Mouse (Mus musculus) embryonic facial prominence, embryonic 14.5 days (tissue): Measurements from ENCODE around the gene Wfikkn2. TPM values are rescaled to one million over a fixed set of nuclear protein-coding genes. Genes with fewer than 3 reads are reported as not detected.
"Not testable (repeated sequence)": the region's sequence is repeated elsewhere in the genome, so short reads cannot be mapped to it uniquely, and the experiment has no call there.

Source experiments
- ATAC-seq: fragments of 200-750 bp; cut with Nextera tagmentation; 2 replicates; pipeline ENCODE4 v1.8.0; 2017; ENCODE audit warnings: low read depth, moderate number of reproducible peaks, moderate TSS enrichment
- DNase-seq: peaks from one replicate; pipeline ENCODE4 v3.0.0-alpha.2; 2015; ENCODE audit warnings: low spot score
- H3K27ac ChIP-seq: fragments of 300-500 bp; sonication (generic); replicated peaks from 2 replicates; pipeline ENCODE4 v1.5.1; 2014; ENCODE audit warnings: low read depth, mild to moderate bottlenecking, low read length, moderate library complexity
- H3K27me3 ChIP-seq: fragments of 300-500 bp; sonication (generic); replicated peaks from 2 replicates; pipeline ENCODE4 v1.6.1; 2014; ENCODE audit warnings: low read length; ENCODE audit not compliant: control insufficient read depth, insufficient read depth
- H3K36me3 ChIP-seq: fragments of 300-500 bp; sonication (generic); 2 replicates; pipeline ENCODE4 v1.6.1; 2014; ENCODE audit warnings: low read length, mixed read lengths; ENCODE audit not compliant: control insufficient read depth, insufficient read depth
- H3K4me1 ChIP-seq: fragments of 300-500 bp; sonication (generic); 2 replicates; pipeline ENCODE4 v1.6.1; 2014; ENCODE audit warnings: antibody characterized with exemption, low read length; ENCODE audit not compliant: control insufficient read depth, insufficient read depth
- H3K4me2 ChIP-seq: fragments of 300-500 bp; sonication (generic); 2 replicates; pipeline ENCODE4 v1.6.1; 2014; ENCODE audit warnings: low read depth, mild to moderate bottlenecking, low read length, moderate library complexity, mixed read lengths
- H3K4me3 ChIP-seq: fragments of 300-500 bp; sonication (generic); 2 replicates; pipeline ENCODE4 v1.5.1; 2014; ENCODE audit warnings: low read depth, mild to moderate bottlenecking, low read length
- H3K9ac ChIP-seq: fragments of 300-500 bp; sonication (generic); 2 replicates; pipeline ENCODE4 v1.6.1; 2014; ENCODE audit warnings: low read depth, mild to moderate bottlenecking, low read length, moderate library complexity, mixed read lengths
- H3K9me3 ChIP-seq: fragments of 300-500 bp; sonication (generic); 2 replicates; pipeline ENCODE4 v1.6.1; 2016; ENCODE audit warnings: low read length; ENCODE audit not compliant: control insufficient read depth
- WGBS: fragments of 180-500 bp; shearing (Covaris S2); extraction: QIAGEN DNeasy Blood & Tissue Kit; methylation state at CpG from one replicate; pipeline ENCODE4 v1.1.7; 2014; 5-methylcytosine and 5-hydroxymethylcytosine counted together
- polyA plus RNA-seq: library from polyadenylated mRNA; unstranded; fragments of >200 nt; fragmentation: Nextera tagmentation; extraction: Ambion mirVana; gene quantifications from 2 replicates; pipeline ENCODE4 v1.2.1, GENCODE M21; 2014

The Wfikkn2 gene
- polyA plus RNA-seq, 1 experiment from 2014 or later, result 5.9 TPM

DNA sequence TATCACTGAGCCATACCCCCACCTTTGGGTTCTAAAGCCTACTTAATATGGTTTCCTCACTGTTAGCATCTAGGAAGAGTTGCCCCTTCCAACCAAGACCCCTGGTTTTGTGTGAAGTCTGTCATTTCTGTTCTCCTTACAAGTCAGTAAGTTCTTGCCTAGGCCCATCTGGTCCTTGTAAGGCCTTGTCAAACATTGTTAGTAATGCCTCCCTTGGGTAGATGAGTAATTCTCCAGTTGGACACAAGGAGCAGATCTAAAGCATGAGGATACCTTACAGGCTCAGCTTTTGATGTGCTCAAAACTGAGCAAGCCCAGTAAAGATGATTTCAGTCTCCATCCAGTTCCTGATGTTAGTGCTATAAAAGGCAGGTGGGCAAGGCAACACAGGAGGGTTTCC is 23.0 kb upstream of the Wfikkn2 start:
- Histone ChIP-seq H3K27me3 (no peaks in the 10 kb centered on the region), H3K36me3 (no peaks in the 10 kb centered on the region), H3K4me3 (no peak overlapping the region), H3K9ac (no peak overlapping the region), H3K9me3 (no peaks in the 10 kb centered on the region), H3K27ac (no peak overlapping the region), H3K4me2 (no peak overlapping the region), H3K4me1 (peaks cover 8% of the 10 kb centered on the region)
- no peak for DNase-seq
- no peak for ATAC-seq

DNA sequence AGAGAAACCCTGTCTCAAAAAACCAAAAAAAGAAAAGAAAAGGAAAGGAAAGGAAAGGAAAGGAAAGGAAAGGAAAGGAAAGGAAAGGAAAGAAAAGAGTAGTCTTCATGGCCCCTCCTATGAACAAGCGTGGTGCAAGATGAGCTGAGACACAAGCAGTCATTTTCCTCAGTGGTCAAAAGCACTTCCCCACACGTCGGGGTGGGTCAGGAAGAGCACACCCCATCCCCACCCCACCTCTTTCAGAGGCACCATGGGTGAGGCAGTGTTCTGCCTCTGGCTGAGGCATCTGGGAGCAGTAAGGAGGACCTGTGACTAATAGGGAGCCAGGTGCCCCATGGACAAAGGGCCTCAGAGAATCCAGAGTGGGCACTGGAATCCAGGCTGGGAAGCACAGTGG is 20.4 kb upstream of the Wfikkn2 start:
- H3K27ac ChIP-seq, H3K27me3 ChIP-seq, H3K4me3 ChIP-seq, H3K9me3 ChIP-seq, DNase-seq, H3K9ac ChIP-seq, H3K36me3 ChIP-seq, H3K4me2 ChIP-seq, H3K4me1 ChIP-seq, ATAC-seq: not testable (repeated sequence)
- WGBS, result 73% methylated on average over 3 of the region's 3 CpGs

DNA sequence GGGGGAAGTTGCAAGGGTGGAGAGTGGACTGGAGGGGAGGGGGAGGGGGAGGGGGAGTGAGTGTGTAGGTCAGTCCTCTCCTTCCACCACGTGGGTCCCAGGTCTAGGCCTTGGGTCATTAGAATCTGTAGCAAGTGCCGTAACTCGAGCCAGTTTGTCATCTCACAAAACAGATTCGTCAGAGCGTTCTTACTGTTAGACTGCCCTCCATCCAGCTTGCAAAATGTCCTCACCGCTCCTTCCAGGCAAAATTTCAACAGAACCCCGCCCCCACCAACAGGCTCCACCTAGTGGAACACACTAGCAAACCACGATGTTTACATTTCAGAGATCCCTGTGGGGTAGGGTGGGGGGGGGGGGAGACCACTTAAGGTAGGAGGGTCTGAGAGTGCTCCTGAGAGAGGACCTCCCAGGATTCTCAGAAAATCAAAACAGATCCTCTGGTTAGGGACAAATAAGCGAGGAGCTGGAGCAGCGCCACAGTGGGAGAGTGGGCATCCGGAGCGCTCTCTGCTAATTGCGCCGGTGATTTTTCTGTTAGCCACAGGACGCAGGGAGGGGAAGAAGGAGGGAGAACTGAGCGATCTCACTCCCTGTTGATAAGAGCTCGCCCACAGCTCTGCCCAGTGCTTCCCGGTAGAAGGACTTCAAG is 19.5 kb upstream of the Wfikkn2 start:
- Histone ChIP-seq H3K4me2 (peak overlapping the region; percentile 61), H3K9ac (peak overlapping the region; percentile 58), H3K9me3 (no peaks in the 10 kb centered on the region), H3K36me3 (no peaks in the 10 kb centered on the region), H3K27ac (peak overlapping the region; percentile 78), H3K4me3 (peak overlapping the region; percentile 35), H3K4me1 (peaks cover 8% of the 10 kb centered on the region), H3K27me3 (no peaks in the 10 kb centered on the region)
- under 1% methylated on average over 17 of the region's 18 CpGs for WGBS
- ATAC-seq (peak; percentile 84), DNase-seq (peak; percentile 82)

DNA sequence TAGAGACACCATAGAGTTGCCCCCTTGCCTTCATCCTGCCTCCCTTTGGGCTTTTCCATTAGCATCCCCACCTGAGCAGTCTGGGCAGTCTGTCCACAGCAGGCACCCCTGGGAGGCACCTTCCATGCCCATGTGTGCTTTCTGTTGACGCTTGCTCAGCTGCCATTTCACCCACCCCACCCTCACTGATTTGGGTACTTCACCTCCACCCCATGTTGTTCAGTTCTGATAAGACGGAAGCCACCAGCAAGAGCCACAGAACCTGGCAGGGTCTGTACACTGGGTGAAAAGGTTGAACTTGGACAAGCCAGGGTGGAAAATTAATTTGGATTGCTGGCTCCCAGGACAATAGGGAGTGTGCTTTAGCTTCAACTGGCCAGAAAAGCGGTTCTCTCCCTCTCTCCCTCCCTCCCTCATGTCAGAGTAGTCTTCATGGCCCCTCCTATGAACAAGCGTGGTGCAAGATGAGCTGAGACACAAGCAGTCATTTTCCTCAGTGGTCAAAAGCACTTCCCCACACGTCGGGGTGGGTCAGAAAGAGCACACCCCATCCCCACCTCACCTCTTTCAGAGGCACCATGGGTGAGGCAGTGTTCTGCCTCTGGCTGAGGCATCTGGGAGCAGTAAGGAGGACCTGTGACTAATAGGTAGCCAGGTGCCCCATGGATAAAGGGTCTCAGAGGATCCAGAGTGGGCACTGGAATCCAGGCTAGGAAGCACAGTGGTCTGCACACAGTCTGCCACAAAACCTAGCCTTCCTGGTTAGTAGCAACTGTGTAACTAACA is 16.0 kb upstream of the Wfikkn2 start:
- Histone ChIP-seq H3K27me3 (no peaks in the 10 kb centered on the region), H3K9me3 (no peaks in the 10 kb centered on the region), H3K27ac (no peak overlapping the region), H3K4me2 (no peak overlapping the region), H3K4me3 (no peak overlapping the region), H3K36me3 (no peaks in the 10 kb centered on the region), H3K4me1 (peaks cover 8% of the 10 kb centered on the region), H3K9ac (no peak overlapping the region)
- 66% methylated on average over 6 of the region's 6 CpGs for WGBS
- ATAC-seq, result no peak
- DNase-seq, result no peak

DNA sequence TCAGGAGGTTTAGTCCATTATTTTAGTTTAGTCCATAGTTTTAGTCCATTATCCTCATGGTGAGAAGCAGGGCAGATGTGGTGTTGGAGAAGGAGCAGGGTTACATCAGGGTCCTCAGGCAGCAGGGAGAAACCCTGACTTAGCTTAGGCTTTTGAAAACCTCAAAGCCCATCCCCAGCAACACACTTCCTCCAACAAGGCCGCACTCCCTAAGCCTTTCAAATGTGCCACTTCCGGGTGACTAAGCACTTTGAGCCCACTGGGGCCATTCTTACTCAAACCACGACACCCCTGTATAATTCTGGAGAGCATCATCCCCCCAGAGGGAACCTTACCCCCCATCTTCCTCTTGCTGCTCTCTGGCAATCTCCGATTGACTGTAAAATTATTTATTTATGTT is 14.0 kb upstream of the Wfikkn2 start:
- peaks cover 11% of the 10 kb centered on the region for H3K4me1 ChIP-seq
- DNase-seq (no peak), ATAC-seq (no peak)
- H3K27ac ChIP-seq, result no peak overlapping the region
- H3K27me3 ChIP-seq, result no peaks in the 10 kb centered on the region
- no peak overlapping the region for H3K4me3 ChIP-seq
- no peak overlapping the region for H3K9ac ChIP-seq
- H3K36me3 ChIP-seq, result no peaks in the 10 kb centered on the region
- WGBS, result 75% methylated on average over 4 of the region's 4 CpGs
- H3K4me2 ChIP-seq, result no peak overlapping the region
- H3K9me3 ChIP-seq, result no peaks in the 10 kb centered on the region

DNA sequence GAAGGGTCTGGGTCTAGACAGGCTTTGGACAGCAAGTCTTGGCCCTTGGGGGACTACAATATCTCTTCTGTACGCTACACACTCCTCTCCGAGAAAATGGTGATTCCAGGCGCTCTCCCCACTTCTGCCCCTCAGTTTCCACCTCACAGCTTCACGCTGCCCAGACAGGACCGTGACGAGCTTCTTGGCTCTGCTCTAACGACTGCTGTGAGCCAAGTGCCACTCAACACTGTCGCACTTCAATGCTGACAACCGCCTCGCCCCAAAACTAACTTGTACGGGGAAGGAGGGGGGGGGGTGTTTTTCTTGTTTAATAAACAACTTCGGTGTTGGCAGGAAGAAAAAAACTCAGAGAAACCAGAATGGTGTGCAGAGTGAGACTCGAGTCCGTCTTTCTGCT is 12.2 kb upstream of the Wfikkn2 start:
- Histone ChIP-seq H3K36me3 (no peaks in the 10 kb centered on the region), H3K9ac (no peak overlapping the region), H3K27me3 (no peaks in the 10 kb centered on the region), H3K4me3 (no peak overlapping the region), H3K9me3 (no peaks in the 10 kb centered on the region), H3K4me2 (no peak overlapping the region), H3K4me1 (peaks cover 11% of the 10 kb centered on the region), H3K27ac (no peak overlapping the region)
- ATAC-seq (no peak), DNase-seq (no peak)
- WGBS, result 74% methylated on average over 14 of the region's 14 CpGs

DNA sequence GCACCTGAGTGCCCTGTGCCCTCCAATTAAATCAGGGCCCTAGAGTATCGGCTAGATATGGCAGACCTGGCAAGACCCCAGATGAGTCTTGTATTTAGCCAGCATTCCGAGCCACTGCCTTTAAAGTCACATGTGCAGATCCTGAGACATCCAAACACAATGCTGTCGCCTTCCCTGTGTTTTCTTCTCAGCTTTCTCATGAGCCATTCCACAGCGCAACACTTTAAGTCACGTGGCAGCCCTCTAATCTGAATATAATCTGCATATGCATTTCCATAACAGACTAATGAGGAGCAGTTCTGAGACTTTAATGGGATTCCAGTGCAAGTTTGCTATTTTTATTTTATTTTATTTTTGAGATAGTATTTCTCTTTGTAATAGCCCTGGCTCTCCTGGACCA is 9.9 kb upstream of the Wfikkn2 start:
- peaks cover 11% of the 10 kb centered on the region for H3K4me1 ChIP-seq
- H3K36me3 ChIP-seq, result no peaks in the 10 kb centered on the region
- H3K9me3 ChIP-seq, result no peaks in the 10 kb centered on the region
- no peak for ATAC-seq
- DNase-seq, result no peak
- H3K4me2 ChIP-seq, result no peak overlapping the region
- WGBS, result 63% methylated on average over 5 of the region's 5 CpGs
- no peak overlapping the region for H3K4me3 ChIP-seq
- no peak overlapping the region for H3K27ac ChIP-seq
- no peak overlapping the region for H3K9ac ChIP-seq
- no peaks in the 10 kb centered on the region for H3K27me3 ChIP-seq

DNA sequence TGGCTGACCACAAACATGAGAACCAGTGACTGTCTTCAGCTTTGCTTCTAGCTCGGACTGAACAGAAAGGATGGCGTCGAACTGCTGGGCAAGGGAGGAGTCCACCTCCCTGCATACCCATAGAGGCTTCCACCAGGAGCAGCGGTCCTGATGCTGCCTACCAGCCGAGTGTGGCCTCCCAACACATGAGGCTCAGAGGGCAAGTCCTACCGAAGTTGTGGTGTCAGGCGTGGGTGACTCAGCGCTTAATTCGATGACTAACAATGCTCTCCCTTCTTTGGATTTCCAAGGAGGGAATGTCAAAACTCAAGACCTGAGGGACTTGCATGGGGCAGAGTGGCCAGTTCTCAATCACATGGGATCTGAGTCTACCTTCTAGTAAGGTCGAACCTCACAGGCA is 7.9 kb upstream of the Wfikkn2 start:
- 89% methylated on average over 10 of the region's 10 CpGs for WGBS
- no peaks in the 10 kb centered on the region for H3K9me3 ChIP-seq
- H3K4me3 ChIP-seq, result no peak overlapping the region
- no peaks in the 10 kb centered on the region for H3K36me3 ChIP-seq
- ATAC-seq (no peak), DNase-seq (no peak)
- no peak overlapping the region for H3K9ac ChIP-seq
- no peak overlapping the region for H3K4me2 ChIP-seq
- H3K27ac ChIP-seq, result no peak overlapping the region
- H3K4me1 ChIP-seq, result peaks cover 11% of the 10 kb centered on the region
- no peaks in the 10 kb centered on the region for H3K27me3 ChIP-seq

DNA sequence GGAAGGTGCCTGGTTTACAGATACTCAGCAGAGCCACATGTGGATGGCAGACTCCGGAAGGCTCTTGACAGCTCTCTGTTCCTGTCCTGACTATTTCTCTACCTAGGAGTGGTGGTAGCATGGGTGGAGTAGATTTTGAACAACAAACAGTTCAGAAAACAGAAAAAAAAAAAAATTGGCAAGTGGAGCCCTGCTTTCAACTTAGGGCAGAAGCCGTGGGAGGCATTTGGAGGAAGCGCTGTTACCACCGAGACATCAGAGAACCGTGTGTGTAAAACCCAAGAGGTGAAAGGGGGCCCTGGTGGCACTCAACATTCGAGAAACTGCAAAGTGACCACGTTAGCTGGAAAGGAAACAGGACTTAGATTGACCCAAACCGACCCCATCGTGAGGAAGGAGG is 7.4 kb upstream of the Wfikkn2 start:
- Histone ChIP-seq H3K27ac (no peak overlapping the region), H3K4me2 (no peak overlapping the region), H3K4me1 (peaks cover 11% of the 10 kb centered on the region), H3K36me3 (no peaks in the 10 kb centered on the region), H3K27me3 (no peaks in the 10 kb centered on the region), H3K9ac (no peak overlapping the region), H3K4me3 (no peak overlapping the region), H3K9me3 (no peaks in the 10 kb centered on the region)
- DNase-seq (no peak), ATAC-seq (no peak)
- WGBS, result 74% methylated on average over 9 of the region's 9 CpGs
